7 mouse cellular contexts compared by ENCODE assay signal in the genomic region with DNA sequence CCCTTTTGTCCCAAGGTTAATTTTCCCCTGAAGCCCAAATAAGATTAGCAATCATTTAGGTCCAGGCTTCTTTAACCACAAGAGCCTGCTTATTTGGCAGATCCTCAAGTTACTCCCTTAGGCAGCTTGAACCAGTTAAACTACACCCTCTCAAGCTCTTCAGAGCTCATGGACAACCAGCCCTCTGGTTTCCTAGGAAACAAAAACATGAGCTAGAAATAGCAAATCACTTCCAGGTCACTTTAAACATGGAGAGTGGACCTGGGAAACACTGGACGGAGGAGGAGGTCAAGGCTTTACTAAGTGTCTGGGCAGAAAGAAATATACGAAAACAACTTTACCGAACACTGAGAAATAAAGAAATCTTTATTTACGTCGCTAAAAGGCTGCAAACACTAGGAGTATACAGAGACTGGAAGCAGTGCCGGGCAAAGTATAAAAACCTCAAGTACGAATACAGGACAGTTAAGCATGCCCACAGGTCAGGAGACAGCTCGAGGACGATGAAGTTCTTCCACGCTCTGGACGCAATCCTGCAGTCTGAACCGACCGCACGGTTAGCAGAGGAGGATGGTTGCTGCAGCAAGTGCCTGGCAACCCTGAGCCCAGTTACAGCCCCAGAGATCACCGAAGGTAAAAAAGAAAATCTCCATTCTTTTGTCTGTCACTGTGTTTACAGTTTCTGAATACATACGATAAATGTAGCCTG. TPM values are rescaled to one million over a fixed set of nuclear protein-coding genes. Genes with fewer than 3 reads are reported as not detected.
A peak's percentile ranks its signal among the peaks of the same experiment; 100 is the strongest.
DNase-seq lines count a peak whose midpoint lies in the region; ATAC-seq and TF ChIP-seq lines count a peak whose summit lies in the region.

No protein-coding gene starts in this region.

- peaks cover 3% of the 10 kb centered on the region; the same call in 1 of the 2 replicates for H3K36me3 ChIP-seq in embryonic facial prominence, embryonic 11.5 days (replicated peaks; ENCODE audit: control insufficient read depth, insufficient read depth, low read depth, low read length)
- peaks cover 20% of the 10 kb centered on the region for H3K36me3 ChIP-seq in heart, embryonic 15.5 days
- peaks cover 9% of the 10 kb centered on the region; the same call in 1 of the 2 replicates for H3K36me3 ChIP-seq in lung, postnatal 0 days (ENCODE audit: insufficient read depth, low read length)
- peaks cover 28% of the 10 kb centered on the region; the same call in 1 of the 2 replicates for H3K36me3 ChIP-seq in hindbrain, embryonic 14.5 days (replicated peaks; ENCODE audit: control insufficient read depth, insufficient read depth)

- H3K9ac ChIP-seq in embryonic facial prominence, embryonic 11.5 days (replicated peaks; ENCODE audit: low read length) = no peak overlapping the region
- H3K9ac ChIP-seq in heart, embryonic 15.5 days = 0 out of 2 replicates have a peak overlapping the region, but pooled peaks have one; percentile 18
- H3K9ac ChIP-seq in lung, postnatal 0 days (replicated peaks; ENCODE audit: low read depth) = no peak overlapping the region
- no peak overlapping the region for H3K9ac ChIP-seq in hindbrain, embryonic 14.5 days

- no peak overlapping the region for H3K4me3 ChIP-seq in embryonic facial prominence, embryonic 11.5 days (ENCODE audit: low read depth, low read length)
- H3K4me3 ChIP-seq in heart, embryonic 15.5 days = peak overlapping the region; percentile 27
- H3K4me3 ChIP-seq in lung, postnatal 0 days (ENCODE audit: low read depth, low read length) = no peak overlapping the region
- H3K4me3 ChIP-seq in hindbrain, embryonic 14.5 days (replicated peaks; ENCODE audit: low read length) = no peak overlapping the region

- TF ChIP-seq CTCF in lung, postnatal 0 days (IDR thresholded peaks at IDR 0.05) = no peak

- no peaks in the 10 kb centered on the region for H3K27me3 ChIP-seq in embryonic facial prominence, embryonic 11.5 days (ENCODE audit: control insufficient read depth, insufficient read depth, low read length)
- no peaks in the 10 kb centered on the region for H3K27me3 ChIP-seq in heart, embryonic 15.5 days
- no peaks in the 10 kb centered on the region for H3K27me3 ChIP-seq in lung, postnatal 0 days (replicated peaks; ENCODE audit: insufficient read depth, low read length)
- H3K27me3 ChIP-seq in hindbrain, embryonic 14.5 days (ENCODE audit: control insufficient read depth, insufficient read depth, low read length) = no peaks in the 10 kb centered on the region

- WGBS in embryonic facial prominence, embryonic 11.5 days = 60% methylated on average over 16 of the region's 16 CpGs
- 42% methylated on average over 16 of the region's 16 CpGs for WGBS in heart, embryonic 15.5 days
- WGBS in lung, postnatal 0 days = 53% methylated on average over 16 of the region's 16 CpGs
- 81% methylated on average over 16 of the region's 16 CpGs for WGBS in hindbrain, embryonic 14.5 days

- TF ChIP-seq EP300 in lung, postnatal 0 days (IDR thresholded peaks at IDR 0.05) = peak; percentile 68

- no peaks in the 10 kb centered on the region for H3K9me3 ChIP-seq in embryonic facial prominence, embryonic 11.5 days (replicated peaks; ENCODE audit: control insufficient read depth, low read length)
- no peaks in the 10 kb centered on the region for H3K9me3 ChIP-seq in heart, embryonic 15.5 days (replicated peaks)
- H3K9me3 ChIP-seq in lung, postnatal 0 days (ENCODE audit: low read length) = no peaks in the 10 kb centered on the region
- H3K9me3 ChIP-seq in hindbrain, embryonic 14.5 days (ENCODE audit: control insufficient read depth, low read length) = peaks cover 14% of the 10 kb centered on the region

- DNase-seq in left cerebral cortex, postnatal 25 days (ENCODE audit: low spot score in 2 of 2) = peak; percentile 31 to 69
- no peak for DNase-seq in left cerebral cortex, adult 8-10 months (ENCODE audit: low spot score in 2 of 2)
- DNase-seq in embryonic facial prominence, embryonic 11.5 days (ENCODE audit: low spot score) = peak; percentile 81
- DNase-seq in lung, postnatal 0 days (ENCODE audit: low spot score) = peak; percentile 97
- no peak for DNase-seq in urinary bladder, postnatal 10 days (ENCODE audit: low spot score)
- no peak for DNase-seq in hindbrain, embryonic 14.5 days (ENCODE audit: low spot score)

- peak; percentile 52; the same call in 1 of the 2 replicates for ATAC-seq in embryonic facial prominence, embryonic 11.5 days (replicated peaks; ENCODE audit: insufficient number of reproducible peaks, low FRiP score, low TSS enrichment, low read depth)
- 0 out of 2 replicates have a peak, but pooled peaks have one; percentile 58 for ATAC-seq in heart, embryonic 15.5 days (replicated peaks; ENCODE audit: insufficient number of reproducible peaks, insufficient read depth, low FRiP score, low read depth)
- ATAC-seq in lung, postnatal 0 days = peak; percentile 94
- ATAC-seq in hindbrain, embryonic 14.5 days (ENCODE audit: low FRiP score) = no peak

- H3K27ac ChIP-seq in embryonic facial prominence, embryonic 11.5 days (replicated peaks; ENCODE audit: low read depth, low read length) = no peak overlapping the region
- peak overlapping the region; percentile 82 for H3K27ac ChIP-seq in heart, embryonic 15.5 days
- peak overlapping the region; percentile 74 for H3K27ac ChIP-seq in lung, postnatal 0 days (ENCODE audit: low read length)
- H3K27ac ChIP-seq in hindbrain, embryonic 14.5 days = no peak overlapping the region

- peaks cover 3% of the 10 kb centered on the region; the same call in 1 of the 2 replicates for H3K4me1 ChIP-seq in embryonic facial prominence, embryonic 11.5 days (ENCODE audit: control insufficient read depth, insufficient read depth, low read length)
- peaks cover 25% of the 10 kb centered on the region for H3K4me1 ChIP-seq in heart, embryonic 15.5 days (replicated peaks)
- H3K4me1 ChIP-seq in lung, postnatal 0 days (ENCODE audit: insufficient read depth, low read depth, low read length) = no peaks in the 10 kb centered on the region; the same call in 1 of the 2 replicates
- H3K4me1 ChIP-seq in hindbrain, embryonic 14.5 days (replicated peaks; ENCODE audit: control insufficient read depth, insufficient read depth, low read length) = no peaks in the 10 kb centered on the region

- no peak overlapping the region for H3K4me2 ChIP-seq in embryonic facial prominence, embryonic 11.5 days (ENCODE audit: low read depth, low read length)
- H3K4me2 ChIP-seq in heart, embryonic 15.5 days = peak overlapping the region; percentile 58
- peak overlapping the region; percentile 29 for H3K4me2 ChIP-seq in lung, postnatal 0 days (replicated peaks; ENCODE audit: low read depth, low read length)
- H3K4me2 ChIP-seq in hindbrain, embryonic 14.5 days (replicated peaks) = no peak overlapping the region

- intact Hi-C loops in left cerebral cortex, postnatal 25 days (cut with DNase I) = no loop called here

RNA-seq across cellular contexts. Expression of a gene that starts 22.8 kb away (rescaled TPM):
- total RNA-seq in left cerebral cortex, postnatal 25 days (2021) = 10 to 100 TPM; 89.7 to 92.4 TPM
- total RNA-seq in left cerebral cortex, adult 8-10 months (2022) = 100 to 1,000 TPM; 101 to 109 (median 107) TPM
- 455 and 466 TPM in 2 replicates for polyA plus RNA-seq in embryonic facial prominence, embryonic 11.5 days (2014; fragmentation: Nextera tagmentation; extraction: Ambion mirVana)
- 208 and 244 TPM in 2 replicates for polyA plus RNA-seq in heart, embryonic 15.5 days (2015; fragmentation: Nextera tagmentation; extraction: Ambion mirVana)
- 166 and 167 TPM in 2 replicates for polyA plus RNA-seq in lung, postnatal 0 days (2015; fragmentation: Nextera tagmentation; extraction: Ambion mirVana)
- 161 and 188 TPM in 2 replicates for polyA plus RNA-seq in hindbrain, embryonic 14.5 days (2014; fragmentation: Nextera tagmentation; extraction: Ambion mirVana)

RNA-seq across cellular contexts. Expression of a gene that starts 23.0 kb away (rescaled TPM):
- total RNA-seq in left cerebral cortex, postnatal 25 days (2021) = 10 to 100 TPM; 21.1 to 21.4 TPM
- total RNA-seq in left cerebral cortex, adult 8-10 months (2022) = 10 to 100 TPM; 19.4 to 25.6 (median 21.0) TPM
- polyA plus RNA-seq in embryonic facial prominence, embryonic 11.5 days (2014; fragmentation: Nextera tagmentation; extraction: Ambion mirVana) = 17.5 and 18.5 TPM in 2 replicates
- polyA plus RNA-seq in heart, embryonic 15.5 days (2015; fragmentation: Nextera tagmentation; extraction: Ambion mirVana) = 13.9 and 14.1 TPM in 2 replicates
- 7.2 and 8.0 TPM in 2 replicates for polyA plus RNA-seq in lung, postnatal 0 days (2015; fragmentation: Nextera tagmentation; extraction: Ambion mirVana)
- polyA plus RNA-seq in hindbrain, embryonic 14.5 days (2014; fragmentation: Nextera tagmentation; extraction: Ambion mirVana) = 14.0 and 18.6 TPM in 2 replicates

RNA-seq across cellular contexts. Expression of a gene that starts 23.1 kb away (rescaled TPM):
- total RNA-seq in left cerebral cortex, postnatal 25 days (2021) = 10 to 100 TPM; 17.4 to 19.3 TPM
- total RNA-seq in left cerebral cortex, adult 8-10 months (2022) = 10 to 100 TPM; 16.2 to 20.3 (median 17.9) TPM
- 41.9 and 49.6 TPM in 2 replicates for polyA plus RNA-seq in embryonic facial prominence, embryonic 11.5 days (2014; fragmentation: Nextera tagmentation; extraction: Ambion mirVana)
- polyA plus RNA-seq in heart, embryonic 15.5 days (2015; fragmentation: Nextera tagmentation; extraction: Ambion mirVana) = 18.4 and 22.7 TPM in 2 replicates
- 12.5 and 14.0 TPM in 2 replicates for polyA plus RNA-seq in lung, postnatal 0 days (2015; fragmentation: Nextera tagmentation; extraction: Ambion mirVana)
- 13.7 and 17.4 TPM in 2 replicates for polyA plus RNA-seq in hindbrain, embryonic 14.5 days (2014; fragmentation: Nextera tagmentation; extraction: Ambion mirVana)

RNA-seq across cellular contexts. Expression of a gene that starts 46.2 kb away (rescaled TPM):
- 100 to 1,000 TPM; 107 TPM for total RNA-seq in left cerebral cortex, postnatal 25 days (2021)
- total RNA-seq in left cerebral cortex, adult 8-10 months (2022) = 100 to 1,000 TPM in 3 of 4 experiments, 10 to 100 TPM in 1; 91.9 to 105 (median 103) TPM
- 87.4 and 89.5 TPM in 2 replicates for polyA plus RNA-seq in embryonic facial prominence, embryonic 11.5 days (2014; fragmentation: Nextera tagmentation; extraction: Ambion mirVana)
- polyA plus RNA-seq in heart, embryonic 15.5 days (2015; fragmentation: Nextera tagmentation; extraction: Ambion mirVana) = 41.2 and 59.1 TPM in 2 replicates
- 49.5 and 53.4 TPM in 2 replicates for polyA plus RNA-seq in lung, postnatal 0 days (2015; fragmentation: Nextera tagmentation; extraction: Ambion mirVana)
- 87.6 and 95.2 TPM in 2 replicates for polyA plus RNA-seq in hindbrain, embryonic 14.5 days (2014; fragmentation: Nextera tagmentation; extraction: Ambion mirVana)

Comparison
In these comparisons a context has a peak if more than half of its experiments do, and no peak if none do; other contexts are left out.
1. DNase-seq: peak in left cerebral cortex, postnatal 25 days (2 of 2), embryonic facial prominence, embryonic 11.5 days (single experiment) and lung, postnatal 0 days (single experiment); none in left cerebral cortex, adult 8-10 months (0 of 2), urinary bladder, postnatal 10 days (single experiment) and hindbrain, embryonic 14.5 days (single experiment).
2. H3K27ac ChIP-seq: peak in heart, embryonic 15.5 days (single experiment) and lung, postnatal 0 days (single experiment); none in embryonic facial prominence, embryonic 11.5 days (single experiment) and hindbrain, embryonic 14.5 days (single experiment).
3. H3K4me2 ChIP-seq: peak in heart, embryonic 15.5 days (single experiment) and lung, postnatal 0 days (single experiment); none in embryonic facial prominence, embryonic 11.5 days (single experiment) and hindbrain, embryonic 14.5 days (single experiment).